Mouse (Mus musculus): ENCODE measurements around the gene Lexm.
A peak's percentile ranks its signal among the peaks of the same experiment; 100 is the strongest.

Lexm gene

DNA sequence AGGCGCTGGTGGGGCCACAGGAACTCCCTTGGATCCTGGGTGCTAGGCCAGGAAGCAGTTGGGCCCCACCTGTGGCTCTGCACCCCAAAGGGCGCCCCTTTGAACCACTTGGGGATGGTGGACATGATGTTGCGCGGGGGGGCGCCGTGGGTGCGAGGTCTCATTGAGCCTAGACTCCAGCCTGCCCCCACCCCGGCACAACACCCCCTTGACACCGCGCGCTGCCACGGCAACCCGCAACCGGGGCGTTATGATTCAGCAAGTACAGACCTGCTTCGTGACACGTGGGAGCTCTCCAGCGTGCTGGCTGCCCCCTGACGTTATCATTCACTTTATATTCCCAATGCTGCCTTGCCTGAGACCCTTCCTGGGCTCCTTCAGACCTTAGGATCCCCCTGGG, at the start of gene Lexm:
TSS of gene Lexm (minus strand) at position 186 of the 400 bp plus-strand sequence.
- DNase-seq (ENCODE audit: low spot score): no peak

DNA sequence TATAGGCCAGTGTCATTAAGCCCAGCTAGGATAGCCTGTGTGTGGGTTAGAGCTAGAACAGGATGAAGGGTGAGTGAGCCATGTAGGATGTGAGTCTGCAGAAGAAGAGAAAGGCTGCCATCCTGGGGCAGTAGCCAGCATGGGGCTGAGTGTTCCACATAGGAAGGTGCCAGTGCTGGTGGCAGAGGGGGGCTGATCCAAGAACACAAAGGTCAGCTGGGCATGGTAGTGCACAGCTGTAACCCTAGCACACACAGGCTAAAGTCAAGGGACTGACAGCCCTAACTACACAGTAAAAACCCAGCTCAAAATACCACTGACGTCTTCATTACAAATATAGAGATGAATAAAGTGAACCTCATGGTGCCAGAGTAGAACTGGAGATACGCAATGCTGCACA, 49.5 kb upstream of the Lexm start:
- no peak for DNase-seq (ENCODE audit: low spot score)

DNA sequence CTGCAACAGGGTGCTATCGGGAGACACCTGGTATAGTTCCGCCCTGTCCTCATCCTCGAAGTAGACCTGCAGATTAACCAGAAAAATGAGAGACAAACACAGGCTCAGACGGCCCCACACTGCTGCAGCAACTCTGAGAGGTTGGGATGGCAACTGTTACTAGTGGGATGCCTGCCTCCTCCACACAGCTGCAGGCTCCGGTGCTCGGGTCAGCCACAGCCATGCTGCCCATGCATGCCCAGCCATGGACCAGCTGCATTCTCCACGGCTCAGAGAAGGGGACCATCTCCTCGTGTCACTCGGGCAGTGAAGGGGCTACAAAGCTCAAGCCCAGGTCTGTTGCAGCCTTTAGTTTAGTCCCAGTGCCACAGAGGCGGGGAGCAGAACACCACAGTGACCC, 48.6 kb upstream of the Lexm start:
- DNase-seq (ENCODE audit: low spot score): no peak

DNA sequence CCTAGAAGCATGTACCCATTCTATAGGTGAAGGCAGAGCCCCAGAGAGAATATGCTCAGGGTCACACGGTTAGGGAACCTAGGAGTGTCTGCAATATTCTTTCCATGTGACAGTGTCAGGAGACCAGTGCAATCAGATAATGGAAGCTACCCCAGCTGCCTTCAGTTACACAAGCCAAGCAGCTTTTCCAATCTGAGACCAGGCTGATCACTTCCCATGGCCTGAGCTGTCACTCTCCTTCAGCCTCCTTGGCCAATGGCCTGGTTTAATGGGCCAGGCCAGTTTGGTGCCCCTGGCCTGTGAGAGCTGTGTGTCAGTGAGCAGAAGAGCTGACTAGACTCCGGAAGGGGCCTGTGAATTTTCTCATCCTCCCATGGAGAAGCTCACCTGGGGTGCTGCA, 48.2 kb upstream of the Lexm start:
- no peak for DNase-seq (ENCODE audit: low spot score)

DNA sequence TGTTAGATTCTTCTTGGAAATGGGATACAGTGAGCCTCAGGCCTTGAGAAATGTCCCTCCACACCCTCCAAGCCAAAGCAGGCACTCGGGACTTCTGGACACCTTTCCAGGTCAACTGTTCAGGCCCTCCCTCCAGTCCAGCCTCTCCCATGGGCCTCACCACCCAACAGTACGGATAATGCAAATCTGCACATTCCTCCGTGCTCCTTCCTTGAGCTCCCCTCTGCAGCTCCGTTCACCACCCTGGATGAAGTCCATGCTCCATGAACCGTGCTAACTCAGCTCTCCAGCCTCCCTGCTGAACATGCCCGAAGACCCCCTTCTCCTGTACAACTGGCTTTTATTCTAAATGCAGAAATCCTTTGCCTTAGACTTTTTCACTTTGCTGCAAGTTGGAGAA, 47.7 kb upstream of the Lexm start:
- DNase-seq (ENCODE audit: low spot score): no peak

GRCm38 (mm10) chr4:106663956-106664470, 47.0 kb upstream of the Lexm start:
- no peak for DNase-seq (ENCODE audit: low spot score)

- no peak for DNase-seq (ENCODE audit: low spot score)
Measured at GRCm38 (mm10) chr4:106655681-106656080, 38.6 kb upstream of the Lexm start.

GRCm38 (mm10) chr4:106653051-106653450, 36.0 kb upstream of the Lexm start:
- no peak for DNase-seq (ENCODE audit: low spot score)

- DNase-seq (ENCODE audit: low spot score): no peak
Measured at GRCm38 (mm10) chr4:106652546-106652945, 35.5 kb upstream of the Lexm start.

- peak; percentile 98 for DNase-seq (ENCODE audit: low spot score)
Measured at GRCm38 (mm10) chr4:106650833-106651527, 33.9 kb upstream of the Lexm start, which contains the start of gene Pars2. Gene Pars2 (plus strand): TSS chr4:106651069.

DNA sequence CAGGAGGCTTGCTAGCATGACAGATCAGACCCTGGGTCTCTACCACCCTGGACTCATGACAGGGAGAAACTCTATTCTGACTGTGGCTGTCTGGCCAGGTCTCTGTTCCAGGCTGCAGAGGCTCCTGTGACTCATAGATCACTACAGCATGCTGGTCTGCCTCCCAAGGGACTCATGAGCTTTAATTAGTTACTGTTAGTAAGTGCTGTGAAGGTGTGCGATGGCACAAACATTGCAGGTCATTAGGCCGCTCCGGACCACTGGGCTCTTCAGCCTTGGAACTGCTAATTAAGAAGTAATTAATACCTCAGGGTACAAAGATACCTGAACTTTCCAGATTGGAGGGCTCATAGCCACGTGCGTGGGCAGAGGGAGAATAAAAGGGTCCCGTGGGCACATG, 30.1 kb upstream of the Lexm start:
- DNase-seq (ENCODE audit: low spot score): no peak

DNA sequence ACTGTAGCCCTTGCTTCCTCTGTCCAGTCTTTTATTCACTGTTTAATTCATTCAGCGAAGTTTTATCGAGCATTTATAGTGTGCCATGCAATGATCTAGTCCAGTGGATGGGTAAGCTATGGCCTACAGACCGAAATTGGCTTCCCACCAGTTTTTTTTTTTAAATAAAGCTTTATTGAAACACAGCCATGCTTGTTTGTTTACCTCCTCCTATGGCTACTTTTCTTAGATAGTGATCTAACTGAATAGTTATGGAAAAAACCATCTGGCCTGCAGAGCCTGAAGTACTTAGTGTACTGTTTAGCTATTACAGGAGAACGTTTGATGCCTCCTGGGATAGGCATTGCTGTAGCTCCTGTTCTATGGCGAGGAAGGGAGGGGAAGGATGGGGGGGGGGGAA, 28.8 kb upstream of the Lexm start:
- no peak for DNase-seq (ENCODE audit: low spot score)

DNA sequence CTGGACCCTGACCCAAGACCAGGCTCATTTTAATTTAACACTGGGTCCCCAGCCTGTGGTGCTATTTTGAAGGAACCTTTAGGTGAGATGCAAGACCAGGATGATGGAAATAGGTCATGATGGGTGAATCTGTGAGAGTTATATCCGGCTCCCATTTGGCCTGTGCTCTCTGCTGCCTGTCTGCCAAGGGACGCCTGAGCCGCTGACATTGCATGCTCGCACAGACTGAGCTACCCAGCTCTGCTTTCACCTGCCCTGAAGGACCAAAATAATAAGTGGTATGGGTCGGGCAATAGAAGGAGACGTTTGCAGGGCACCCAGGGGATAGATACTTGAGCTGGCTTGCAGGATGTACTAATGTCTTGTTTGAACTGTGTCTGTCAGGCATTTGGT, 27.2 kb upstream of the Lexm start:
- DNase-seq (ENCODE audit: low spot score): no peak

DNA sequence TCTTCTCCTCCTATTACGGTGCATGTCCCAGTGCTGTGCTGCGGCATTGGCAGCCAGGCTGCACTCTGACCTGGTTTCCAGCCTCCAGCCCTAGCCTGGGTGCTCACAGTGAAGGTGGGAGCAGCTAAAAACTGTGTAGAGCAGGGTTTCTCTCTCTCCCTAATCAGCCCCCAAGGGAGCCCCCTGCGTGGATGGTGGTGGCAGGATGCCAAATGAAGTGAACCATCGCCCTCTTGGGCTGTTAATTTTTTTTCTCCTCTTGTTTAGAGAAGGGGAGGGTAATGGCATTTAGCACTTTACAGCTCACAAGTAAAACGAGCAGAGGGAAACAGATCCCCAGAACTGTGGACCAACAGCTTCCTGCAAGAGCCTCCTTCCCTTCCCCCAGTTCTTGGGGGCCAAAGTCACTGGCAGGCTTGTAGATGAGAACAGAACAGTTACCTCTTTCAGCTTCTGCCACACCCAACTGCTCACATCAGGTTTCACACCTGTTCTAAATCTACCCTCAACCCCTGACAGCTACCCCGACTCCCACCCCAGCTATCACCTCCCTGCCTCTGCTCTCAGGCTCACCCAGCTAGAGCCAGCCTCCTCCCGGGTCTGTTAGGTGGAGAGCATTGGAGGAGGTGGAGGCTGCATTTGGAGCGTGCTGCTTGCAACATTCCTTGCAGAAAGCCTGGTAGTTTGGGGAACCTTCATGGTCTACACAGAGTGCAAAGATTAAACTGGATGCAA, 26.6 kb upstream of the Lexm start:
- DNase-seq (ENCODE audit: low spot score): no peak

DNA sequence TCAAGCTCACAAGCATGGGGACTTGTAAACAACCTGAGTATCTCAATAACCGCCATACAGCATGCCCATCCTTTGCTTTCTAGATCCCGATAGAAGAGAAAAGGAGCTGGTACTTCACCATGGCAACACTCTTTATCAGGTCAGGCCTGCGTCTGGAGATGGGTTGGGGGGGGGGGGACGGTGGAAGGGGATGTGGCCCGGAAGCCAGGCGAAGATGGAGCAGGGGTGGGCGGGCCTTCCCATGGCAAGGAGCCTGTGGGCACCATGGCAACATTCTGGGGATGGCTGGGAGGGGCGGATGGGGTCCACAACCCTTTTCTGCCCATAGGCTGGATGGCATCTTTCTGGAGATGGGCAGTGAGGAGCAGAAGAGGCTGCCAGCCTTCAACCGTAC, 17.0 kb upstream of the Lexm start:
- DNase-seq (ENCODE audit: low spot score): no peak

DNA sequence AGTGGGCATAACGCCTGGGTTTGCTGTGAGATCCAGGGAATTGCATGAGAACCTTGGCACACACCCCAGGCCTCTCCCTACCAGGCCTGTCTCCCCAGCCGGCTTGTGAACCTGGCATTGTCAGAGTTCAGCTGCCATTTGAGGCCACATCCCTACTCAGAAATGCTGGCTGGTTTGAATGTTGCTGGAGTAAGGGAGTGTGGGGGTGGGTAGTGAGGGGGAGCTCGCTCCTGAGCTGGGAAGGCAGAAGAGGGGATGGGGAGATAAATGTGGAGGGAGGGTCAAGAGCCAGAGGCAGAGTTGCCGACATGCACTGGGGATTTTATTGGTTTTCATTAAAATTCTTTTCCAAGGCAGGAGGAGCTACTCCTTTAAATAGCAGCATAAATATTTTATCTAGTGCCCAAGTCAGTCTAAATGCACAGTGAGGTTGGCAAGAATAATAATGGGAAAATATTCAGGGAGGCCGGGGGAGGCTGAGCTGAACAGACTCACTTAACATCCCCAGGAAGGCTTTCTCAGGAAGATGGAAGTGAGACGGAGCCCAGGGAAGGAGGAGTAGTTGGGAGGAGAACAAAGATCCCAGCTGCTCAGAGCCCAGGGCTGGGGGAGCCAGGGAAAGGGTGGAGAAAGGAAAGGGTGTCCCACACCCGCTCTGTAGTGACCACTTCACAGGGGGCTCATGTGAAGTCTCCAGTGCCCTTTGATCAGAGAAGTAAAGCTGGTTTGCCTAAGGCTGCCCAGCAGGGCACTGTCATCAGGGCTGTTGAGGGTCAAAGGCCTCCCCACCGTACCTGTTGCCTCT, 16.4 kb upstream of the Lexm start:
- DNase-seq (ENCODE audit: low spot score): no peak

GRCm38 (mm10) chr4:106632313-106632712, 15.3 kb upstream of the Lexm start:
- DNase-seq (ENCODE audit: low spot score): no peak

DNA sequence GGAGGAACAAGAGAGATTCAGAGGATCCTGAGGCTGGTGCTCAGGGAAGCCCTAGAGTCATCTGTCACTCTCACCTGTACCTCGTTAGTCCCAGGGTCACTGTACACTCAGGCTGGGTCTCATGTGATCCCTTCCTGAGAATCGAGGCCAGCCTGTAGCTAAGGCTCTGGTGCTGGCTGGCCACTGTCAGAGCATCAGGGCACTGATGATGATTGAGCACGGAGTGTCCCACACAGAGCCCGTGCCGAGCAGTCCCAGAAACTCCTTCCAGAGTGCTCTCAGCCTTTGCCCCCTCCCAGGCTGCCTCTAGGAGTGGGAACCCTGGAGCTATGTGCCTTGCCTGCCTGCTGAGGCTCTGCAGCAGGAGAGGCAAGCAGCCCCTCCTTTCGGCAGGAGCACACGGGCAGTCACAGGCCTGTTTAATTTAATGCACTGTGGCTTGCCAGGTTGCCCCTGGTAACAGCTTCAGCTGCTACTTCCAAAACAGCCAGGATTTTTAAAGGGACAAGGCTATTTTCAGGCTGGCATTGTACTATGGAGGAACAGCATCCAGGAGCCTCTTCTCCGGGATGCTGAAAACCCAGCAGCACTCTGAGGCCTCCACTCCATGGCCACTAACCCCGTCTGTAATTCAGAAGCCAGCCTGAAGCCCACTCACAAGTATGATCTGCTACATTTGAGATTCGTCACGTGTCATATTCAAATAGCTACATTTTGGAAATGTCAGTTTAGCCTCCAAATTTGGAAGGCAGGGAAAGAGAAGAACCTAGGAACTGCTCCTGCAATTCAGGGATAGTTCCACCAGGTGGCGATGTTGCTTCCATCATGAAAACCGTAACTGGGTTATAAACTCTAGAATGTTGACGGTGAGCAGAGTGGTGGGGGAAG, 13.5 kb upstream of the Lexm start:
- peak; percentile 47 for DNase-seq (ENCODE audit: low spot score)

DNA sequence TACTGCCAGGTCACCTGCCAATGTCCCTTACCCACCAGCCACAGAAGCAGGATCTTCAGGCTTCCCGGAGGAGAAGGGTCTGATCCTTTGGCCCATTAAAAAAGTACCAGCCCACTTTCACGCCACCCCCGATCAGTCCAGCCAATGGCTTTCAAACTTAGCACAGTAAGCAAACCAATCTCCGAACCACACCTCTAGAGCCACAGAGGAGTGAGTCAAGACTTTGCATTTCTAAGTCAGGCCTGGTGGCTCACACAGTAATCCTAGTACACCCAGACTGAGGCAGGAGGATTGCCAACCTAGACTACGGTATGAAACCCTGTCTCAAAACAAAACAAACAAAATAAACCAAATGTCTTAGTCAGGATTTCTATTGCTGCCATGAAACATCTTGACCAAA, 12.3 kb upstream of the Lexm start:
- DNase-seq (ENCODE audit: low spot score): no peak

- DNase-seq (ENCODE audit: low spot score): no peak
Measured at GRCm38 (mm10) chr4:106628650-106629360, 11.8 kb upstream of the Lexm start.

- DNase-seq (ENCODE audit: low spot score): no peak
Measured at GRCm38 (mm10) chr4:106627809-106628208, 10.8 kb upstream of the Lexm start.

Measured in T-cell, adult 2 months (primary cell).